Mouse (Mus musculus) MN1 (cell line): Measurements from ENCODE around the gene Mnd1.

Source experiments
- DNase-seq: peaks from one replicate; pipeline ENCODE4 v3.0.0-alpha.2; 2016; ENCODE audit warnings: low spot score

Mnd1 gene

GRCm38 (mm10) chr3:84155558-84156006 is at the start of gene Mnd1:
Gene Mnd1, minus strand, starts transcription at chr3:84155786.
- DNase-seq: peak; percentile 96

GRCm38 (mm10) chr3:84204640-84205039 is 49.1 kb upstream of the Mnd1 start:
- DNase-seq: no peak

GRCm38 (mm10) chr3:84200559-84201420 is 45.2 kb upstream of the Mnd1 start:
- no peak for DNase-seq

- no peak for DNase-seq
Measured at GRCm38 (mm10) chr3:84199516-84199915, 43.9 kb upstream of the Mnd1 start.

- no peak for DNase-seq
Measured at GRCm38 (mm10) chr3:84198229-84198628, 42.6 kb upstream of the Mnd1 start.

- DNase-seq: no peak
Measured at GRCm38 (mm10) chr3:84193881-84194280, 38.3 kb upstream of the Mnd1 start.

GRCm38 (mm10) chr3:84191141-84191881 is 35.7 kb upstream of the Mnd1 start:
- DNase-seq: no peak

GRCm38 (mm10) chr3:84190513-84191061 is 35.0 kb upstream of the Mnd1 start:
- DNase-seq: no peak

- no peak for DNase-seq
Measured at GRCm38 (mm10) chr3:84189629-84190173, 34.1 kb upstream of the Mnd1 start.

GRCm38 (mm10) chr3:84181717-84182116 is 26.1 kb upstream of the Mnd1 start:
- DNase-seq: no peak

GRCm38 (mm10) chr3:84181102-84181501 is 25.5 kb upstream of the Mnd1 start:
- no peak for DNase-seq

GRCm38 (mm10) chr3:84180304-84180703 is 24.7 kb upstream of the Mnd1 start:
- DNase-seq: no peak

GRCm38 (mm10) chr3:84177834-84178233 is 22.2 kb upstream of the Mnd1 start:
- DNase-seq: no peak

- peak; percentile 85 for DNase-seq
Measured at GRCm38 (mm10) chr3:84175337-84176315, 20.0 kb upstream of the Mnd1 start.

- DNase-seq: no peak
Measured at GRCm38 (mm10) chr3:84173581-84174154, 18.1 kb upstream of the Mnd1 start, which contains the start of gene Gm6525. Gene Gm6525, plus strand, starts transcription at chr3:84174104.

- no peak for DNase-seq
Measured at GRCm38 (mm10) chr3:84172406-84172805, 16.8 kb upstream of the Mnd1 start.

GRCm38 (mm10) chr3:84169393-84170005 is 13.9 kb upstream of the Mnd1 start:
- DNase-seq: no peak

GRCm38 (mm10) chr3:84168943-84169342 is 13.4 kb upstream of the Mnd1 start:
- DNase-seq: no peak

GRCm38 (mm10) chr3:84166073-84166472 is 10.5 kb upstream of the Mnd1 start:
- DNase-seq: no peak

- no peak for DNase-seq
Measured at GRCm38 (mm10) chr3:84165391-84165790, 9.8 kb upstream of the Mnd1 start.
